Mouse (Mus musculus) embryonic facial prominence, embryonic 15.5 days (tissue): ENCODE data around the gene Sipa1l1. TPM values are rescaled to one million over a fixed set of nuclear protein-coding genes. Genes with fewer than 3 reads are reported as not detected.

Source experiments
- ATAC-seq: fragments of 200-750 bp; cut with Nextera tagmentation; 2 replicates; pipeline ENCODE4 v1.8.0; 2017; ENCODE audit warnings: low read depth, moderate TSS enrichment; ENCODE audit not compliant: insufficient number of reproducible peaks, low FRiP score, low TSS enrichment
- H3K27ac ChIP-seq: fragments of 300-500 bp; sonication (generic); replicated peaks from 2 replicates; pipeline ENCODE4 v1.5.1; 2015; ENCODE audit warnings: mild to moderate bottlenecking, inconsistent platforms
- H3K27me3 ChIP-seq: fragments of 300-500 bp; sonication (generic); 2 replicates; pipeline ENCODE4 v1.6.1; 2015; ENCODE audit warnings: inconsistent platforms
- H3K36me3 ChIP-seq: fragments of 300-500 bp; sonication (generic); 2 replicates; pipeline ENCODE4 v1.6.1; 2015; ENCODE audit warnings: mild to moderate bottlenecking, inconsistent platforms
- H3K4me1 ChIP-seq: fragments of 300-500 bp; sonication (generic); 2 replicates; pipeline ENCODE4 v1.6.1; 2015; ENCODE audit warnings: inconsistent platforms
- H3K4me2 ChIP-seq: fragments of 300-500 bp; sonication (generic); replicated peaks from 2 replicates; pipeline ENCODE4 v1.6.1; 2015; ENCODE audit warnings: mild to moderate bottlenecking, inconsistent platforms
- H3K4me3 ChIP-seq: fragments of 300-500 bp; sonication (generic); replicated peaks from 2 replicates; pipeline ENCODE4 v1.5.1; 2015; ENCODE audit warnings: mild to moderate bottlenecking, inconsistent platforms
- H3K9ac ChIP-seq: fragments of 300-500 bp; sonication (generic); 2 replicates; pipeline ENCODE4 v1.6.1; 2015; ENCODE audit warnings: inconsistent platforms
- H3K9me3 ChIP-seq: fragments of 300-500 bp; sonication (generic); replicated peaks from 2 replicates; pipeline ENCODE4 v1.6.1; 2016; ENCODE audit warnings: inconsistent platforms
- WGBS: fragments of 180-500 bp; shearing (Covaris S2); methylation state at CpG from one replicate; pipeline ENCODE4 v1.1.7; 2015; 5-methylcytosine and 5-hydroxymethylcytosine counted together
- polyA plus RNA-seq: library from polyadenylated mRNA; unstranded; fragments of >200 nt; fragmentation: Nextera tagmentation; extraction: Ambion mirVana; gene quantifications from 2 replicates; pipeline ENCODE4 v1.2.1, GENCODE M21; 2015

The Sipa1l1 gene
- polyA plus RNA-seq, 1 experiment from 2014 or later, result 29.8 TPM

- Histone ChIP-seq H3K4me3 (no peak overlapping the region), H3K9me3 (no peaks in the 10 kb centered on the region), H3K27me3 (no peaks in the 10 kb centered on the region), H3K4me1 (peaks cover 5% of the 10 kb centered on the region), H3K27ac (no peak overlapping the region), H3K9ac (no peak overlapping the region), H3K4me2 (no peak overlapping the region), H3K36me3 (no peaks in the 10 kb centered on the region)
- WGBS, result 86% methylated on average over 11 of the region's 11 CpGs
- no peak for ATAC-seq
Measured at GRCm38 (mm10) chr12:82350082-82350481, 181.0 kb downstream of the Sipa1l1 start.

- no peak for ATAC-seq
- H3K36me3 ChIP-seq, result no peaks in the 10 kb centered on the region
- no peaks in the 10 kb centered on the region for H3K9me3 ChIP-seq
- no peak overlapping the region for H3K9ac ChIP-seq
- H3K27ac ChIP-seq, result no peak overlapping the region
- peaks cover 9% of the 10 kb centered on the region for H3K4me1 ChIP-seq
- WGBS, result 74% methylated on average over 6 of the region's 6 CpGs
- no peak overlapping the region for H3K4me2 ChIP-seq
- no peak overlapping the region for H3K4me3 ChIP-seq
- no peaks in the 10 kb centered on the region for H3K27me3 ChIP-seq
Measured at GRCm38 (mm10) chr12:82350891-82351290, 181.8 kb downstream of the Sipa1l1 start.

- no peak overlapping the region for H3K9ac ChIP-seq
- WGBS, result 66% methylated on average over 2 of the region's 2 CpGs
- H3K9me3 ChIP-seq, result no peaks in the 10 kb centered on the region
- no peaks in the 10 kb centered on the region for H3K27me3 ChIP-seq
- no peak for ATAC-seq
- no peak overlapping the region for H3K27ac ChIP-seq
- H3K36me3 ChIP-seq, result peaks cover 11% of the 10 kb centered on the region
- H3K4me3 ChIP-seq, result no peak overlapping the region
- no peak overlapping the region for H3K4me2 ChIP-seq
- peaks cover 9% of the 10 kb centered on the region for H3K4me1 ChIP-seq
Measured at GRCm38 (mm10) chr12:82353660-82354059, 184.5 kb downstream of the Sipa1l1 start.

GRCm38 (mm10) chr12:82355419-82356149 lies 186.5 kb downstream of the Sipa1l1 start:
- no peak for ATAC-seq
- Histone ChIP-seq H3K9me3 (no peaks in the 10 kb centered on the region), H3K27ac (no peak overlapping the region), H3K4me1 (peaks cover 9% of the 10 kb centered on the region), H3K4me2 (no peak overlapping the region), H3K4me3 (no peak overlapping the region), H3K9ac (no peak overlapping the region), H3K27me3 (no peaks in the 10 kb centered on the region), H3K36me3 (peaks cover 14% of the 10 kb centered on the region)
- WGBS, result 54% methylated on average over 10 of the region's 10 CpGs

GRCm38 (mm10) chr12:82356476-82356875 lies 187.4 kb downstream of the Sipa1l1 start:
- Histone ChIP-seq H3K4me1 (peaks cover 6% of the 10 kb centered on the region), H3K27ac (no peak overlapping the region), H3K4me2 (no peak overlapping the region), H3K4me3 (no peak overlapping the region), H3K36me3 (peaks cover 14% of the 10 kb centered on the region), H3K9ac (no peak overlapping the region), H3K9me3 (no peaks in the 10 kb centered on the region), H3K27me3 (no peaks in the 10 kb centered on the region)
- 66% methylated on average over 2 of the region's 2 CpGs for WGBS
- no peak for ATAC-seq

- Histone ChIP-seq H3K9me3 (no peaks in the 10 kb centered on the region), H3K27me3 (no peaks in the 10 kb centered on the region), H3K9ac (no peak overlapping the region), H3K27ac (no peak overlapping the region), H3K4me1 (peaks cover 6% of the 10 kb centered on the region), H3K4me2 (no peak overlapping the region), H3K4me3 (no peak overlapping the region), H3K36me3 (peaks cover 14% of the 10 kb centered on the region)
- no peak for ATAC-seq
- 84% methylated on average over 5 of the region's 5 CpGs for WGBS
Measured at GRCm38 (mm10) chr12:82357431-82357830, 188.3 kb downstream of the Sipa1l1 start.

GRCm38 (mm10) chr12:82362796-82363195 lies 193.7 kb downstream of the Sipa1l1 start:
- H3K9ac ChIP-seq, result no peak overlapping the region
- H3K36me3 ChIP-seq, result peaks cover 7% of the 10 kb centered on the region
- H3K27me3 ChIP-seq, result no peaks in the 10 kb centered on the region
- H3K9me3 ChIP-seq, result no peaks in the 10 kb centered on the region
- H3K4me3 ChIP-seq, result no peak overlapping the region
- H3K4me1 ChIP-seq, result no peaks in the 10 kb centered on the region
- no peak overlapping the region for H3K4me2 ChIP-seq
- 90% methylated on average over 9 of the region's 9 CpGs for WGBS
- H3K27ac ChIP-seq, result no peak overlapping the region
- no peak for ATAC-seq

- Histone ChIP-seq H3K27me3 (no peaks in the 10 kb centered on the region), H3K4me3 (no peak overlapping the region), H3K4me2 (no peak overlapping the region), H3K9me3 (no peaks in the 10 kb centered on the region), H3K9ac (no peak overlapping the region), H3K36me3 (no peaks in the 10 kb centered on the region; the same call in 1 of the 2 replicates), H3K4me1 (no peaks in the 10 kb centered on the region), H3K27ac (no peak overlapping the region)
- WGBS, result 91% methylated on average over 7 of the region's 7 CpGs
- no peak for ATAC-seq
Measured at GRCm38 (mm10) chr12:82364186-82364585, 195.1 kb downstream of the Sipa1l1 start.

- H3K4me1 ChIP-seq, result no peaks in the 10 kb centered on the region
- no peak overlapping the region for H3K4me3 ChIP-seq
- no peaks in the 10 kb centered on the region for H3K27me3 ChIP-seq
- H3K9me3 ChIP-seq, result no peaks in the 10 kb centered on the region
- H3K9ac ChIP-seq, result no peak overlapping the region
- H3K36me3 ChIP-seq, result no peaks in the 10 kb centered on the region; the same call in 1 of the 2 replicates
- 57% methylated on average over 5 of the region's 5 CpGs for WGBS
- no peak for ATAC-seq
- no peak overlapping the region for H3K27ac ChIP-seq
- no peak overlapping the region for H3K4me2 ChIP-seq
Measured at GRCm38 (mm10) chr12:82365276-82365875, 196.3 kb downstream of the Sipa1l1 start.

- no peak overlapping the region for H3K9ac ChIP-seq
- no peak overlapping the region for H3K27ac ChIP-seq
- no peak overlapping the region for H3K4me3 ChIP-seq
- no peaks in the 10 kb centered on the region for H3K4me1 ChIP-seq
- no peak overlapping the region for H3K4me2 ChIP-seq
- 90% methylated on average over 6 of the region's 6 CpGs for WGBS
- H3K9me3 ChIP-seq, result no peaks in the 10 kb centered on the region
- no peak for ATAC-seq
- H3K27me3 ChIP-seq, result no peaks in the 10 kb centered on the region
- H3K36me3 ChIP-seq, result no peaks in the 10 kb centered on the region; the same call in 1 of the 2 replicates
Measured at GRCm38 (mm10) chr12:82366754-82367153, 197.6 kb downstream of the Sipa1l1 start.

GRCm38 (mm10) chr12:82367345-82367744 lies 198.2 kb downstream of the Sipa1l1 start:
- WGBS, result 87% methylated on average over 2 of the region's 2 CpGs
- ATAC-seq, result no peak
- no peaks in the 10 kb centered on the region; the same call in 1 of the 2 replicates for H3K36me3 ChIP-seq
- no peak overlapping the region for H3K27ac ChIP-seq
- no peaks in the 10 kb centered on the region for H3K27me3 ChIP-seq
- H3K9me3 ChIP-seq, result no peaks in the 10 kb centered on the region
- no peaks in the 10 kb centered on the region for H3K4me1 ChIP-seq
- no peak overlapping the region for H3K4me3 ChIP-seq
- no peak overlapping the region for H3K4me2 ChIP-seq
- no peak overlapping the region for H3K9ac ChIP-seq

- WGBS, result 84% methylated on average over 3 of the region's 3 CpGs
- no peak overlapping the region for H3K4me3 ChIP-seq
- no peaks in the 10 kb centered on the region for H3K4me1 ChIP-seq
- no peak overlapping the region for H3K27ac ChIP-seq
- no peak overlapping the region for H3K9ac ChIP-seq
- H3K27me3 ChIP-seq, result no peaks in the 10 kb centered on the region
- H3K36me3 ChIP-seq, result no peaks in the 10 kb centered on the region
- no peak overlapping the region for H3K4me2 ChIP-seq
- H3K9me3 ChIP-seq, result no peaks in the 10 kb centered on the region
- ATAC-seq, result no peak
Measured at GRCm38 (mm10) chr12:82367986-82368385, 198.9 kb downstream of the Sipa1l1 start.
